Mouse (Mus musculus) bone marrow macrophage, adult 2 months (primary cell): ENCODE results near the gene Lrrc4.

ENCODE experiments used
- CTCF ChIP-seq: IDR thresholded peaks from 2 replicates; pipeline ENCODE4 v1.5.1; 2012; ENCODE audit warnings: low read depth, mild to moderate bottlenecking, low read length, moderate library complexity
- POLR2A ChIP-seq: IDR thresholded peaks from 2 replicates; pipeline ENCODE4 v1.6.1; 2012; ENCODE audit warnings: mild to moderate bottlenecking, low read depth, low read length, borderline replicate concordance

DNA sequence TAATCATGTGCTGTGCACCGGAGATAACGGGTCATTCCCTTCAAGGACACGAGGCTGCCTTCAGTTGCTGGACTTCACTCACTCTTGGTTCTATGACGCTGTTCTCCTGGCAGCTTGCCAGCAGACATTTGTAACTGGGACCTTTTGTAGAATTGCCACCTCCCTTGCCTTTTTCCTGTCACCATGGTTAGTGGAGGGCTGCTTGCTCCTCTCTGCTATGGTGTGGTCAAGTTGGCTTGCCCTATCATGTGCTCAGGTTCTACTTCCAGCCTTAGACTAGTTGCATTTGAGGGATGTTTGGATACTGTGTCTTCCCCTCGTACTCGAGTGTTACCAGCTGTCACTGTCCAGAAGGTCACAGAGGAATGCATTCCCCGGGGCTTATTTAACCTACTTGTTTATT lies 212.8 kb downstream of the Lrrc4 start:
- TF ChIP-seq CTCF (no peak), POLR2A (no peak)
